Mouse (Mus musculus): ENCODE data around the gene Galm.

GRCm38 (mm10) chr17:80174699-80175385 lies 47.6 kb downstream of the Galm start:
- TF ChIP-seq POLR2A (IDR thresholded peaks at IDR 0.05; ENCODE audit: borderline replicate concordance, extremely low read depth, low read depth, low read length) (no peak), CTCF (IDR thresholded peaks at IDR 0.05; ENCODE audit: insufficient read depth, low read length) (no peak)

Measured in lung, adult 2 months (tissue).